Mouse (Mus musculus) liver, embryonic 14.5 days (tissue): ENCODE measurements around the gene Klhl12. TPM values are rescaled to one million over a fixed set of nuclear protein-coding genes. Genes with fewer than 3 reads are reported as not detected.

Source experiments
- ATAC-seq: fragments of 200-750 bp; cut with Nextera tagmentation; 2 replicates; pipeline ENCODE4 v1.8.0; 2017; ENCODE audit warnings: moderate number of reproducible peaks, mild to moderate bottlenecking, moderate library complexity; ENCODE audit not compliant: insufficient read depth
- DNase-seq, 3 experiments: peaks; one replicate each; pipeline ENCODE4 v3.0.0-alpha.2; 2012 to 2013; ENCODE audit warnings: low read depth in 3 of 3, low spot score in 3 of 3
- H3K27ac ChIP-seq: fragments of 300-500 bp; sonication (generic); 2 replicates; pipeline ENCODE4 v1.5.1; 2014; ENCODE audit warnings: moderate library complexity, mild to moderate bottlenecking, control low read depth, inconsistent platforms
- H3K27me3 ChIP-seq: fragments of 300-500 bp; sonication (generic); 2 replicates; pipeline ENCODE4 v1.6.1; 2014; ENCODE audit warnings: mild to moderate bottlenecking, low read length, moderate library complexity; ENCODE audit not compliant: control insufficient read depth, insufficient read depth
- H3K36me3 ChIP-seq: fragments of 300-500 bp; sonication (generic); replicated peaks from 2 replicates; pipeline ENCODE4 v1.6.1; 2014; ENCODE audit warnings: low read depth; ENCODE audit not compliant: control insufficient read depth, insufficient read depth
- H3K4me1 ChIP-seq, 2 experiments: fragments of 200-500 bp in 1 of 2; fragments of 300-500 bp in 1 of 2; sonication (generic) in 1 of 2; replicated peaks; 2 replicates each; pipeline ENCODE4 v1.6.1; 2012 to 2014; ENCODE audit warnings: antibody characterized with exemption in 1 of 2, inconsistent platforms in 1 of 2, low read length in 1 of 2; ENCODE audit not compliant: control insufficient read depth in 2 of 2, insufficient read depth in 2 of 2
- H3K4me2 ChIP-seq: fragments of 300-500 bp; sonication (generic); 2 replicates; pipeline ENCODE4 v1.6.1; 2014; ENCODE audit warnings: low read depth, mild to moderate bottlenecking, control low read depth, moderate library complexity
- H3K4me3 ChIP-seq, 2 experiments: fragments of 200-500 bp in 1 of 2; fragments of 300-500 bp in 1 of 2; sonication (generic) in 1 of 2; 2 replicates each; pipeline ENCODE4 v1.5.1; 2012 to 2014; ENCODE audit warnings: low read depth in 2 of 2, low read length in 2 of 2, mild to moderate bottlenecking in 2 of 2, control low read depth in 1 of 2, inconsistent platforms in 1 of 2, moderate library complexity in 1 of 2; ENCODE audit not compliant: insufficient read depth in 1 of 2
- H3K9ac ChIP-seq: fragments of 300-500 bp; sonication (generic); replicated peaks from 2 replicates; pipeline ENCODE4 v1.6.1; 2014; ENCODE audit warnings: mild to moderate bottlenecking, control low read depth, moderate library complexity
- H3K9me3 ChIP-seq: fragments of 300-500 bp; sonication (generic); 2 replicates; pipeline ENCODE4 v1.6.1; 2016; ENCODE audit warnings: low read length, mixed read lengths; ENCODE audit not compliant: control insufficient read depth
- CTCF ChIP-seq: IDR thresholded peaks from 2 replicates; pipeline ENCODE4 v1.5.1; 2016; ENCODE audit warnings: antibody characterized with exemption, low read depth, control low read depth
- EP300 ChIP-seq: IDR thresholded peaks from 2 replicates; pipeline ENCODE4 v1.6.1; 2016; ENCODE audit warnings: antibody characterized with exemption, low read depth
- WGBS: fragments of 180-500 bp; shearing (Covaris S2); extraction: QIAGEN DNeasy Blood & Tissue Kit; methylation state at CpG from one replicate; pipeline ENCODE4 v1.1.7; 2014; ENCODE audit not compliant: insufficient replicate concordance; 5-methylcytosine and 5-hydroxymethylcytosine counted together
- polyA plus RNA-seq, 2 experiments: library from polyadenylated mRNA; depleted of rRNA in 1 of 2; stranded (reverse) in 1 of 2; unstranded in 1 of 2; fragments of >200 nt; fragmentation: Nextera tagmentation in 1 of 2; extraction: Ambion mirVana in 1 of 2; gene quantifications; 2 replicates each; pipeline versions ENCODE4 v1.2.1 to v1.2.3; 2012 to 2014

Gene Klhl12
- polyA plus RNA-seq, 2 experiments: 17.9 to 28.0 TPM

GRCm38 (mm10) chr1:134495991-134496390 is 40.7 kb downstream of the Klhl12 start:
- no peak overlapping the region for H3K27ac ChIP-seq
- H3K4me1 ChIP-seq: peaks cover 6 to 17% of the 10 kb centered on the region in 2 experiments; a peak in 2 of 4 replicates
- no peaks in the 10 kb centered on the region for H3K27me3 ChIP-seq
- H3K36me3 ChIP-seq: no peaks in the 10 kb centered on the region; the same call in 1 of the 2 replicates
- DNase-seq (no peak), ATAC-seq (no peak)
- no peak for TF ChIP-seq CTCF
- TF ChIP-seq EP300: no peak
- peak overlapping the region; percentile 12 to 82; a peak in 1 of 4 replicates for H3K4me3 ChIP-seq
- WGBS: 88% methylated on average over 10 of the region's 10 CpGs
- no peaks in the 10 kb centered on the region for H3K9me3 ChIP-seq
- no peak overlapping the region for H3K9ac ChIP-seq
- peak overlapping the region; percentile 98 for H3K4me2 ChIP-seq

- Histone ChIP-seq H3K27ac (no peak overlapping the region), H3K4me3 (no peak overlapping the region), H3K36me3 (no peaks in the 10 kb centered on the region; the same call in none of the 2 replicates), H3K27me3 (no peaks in the 10 kb centered on the region), H3K4me2 (no peak overlapping the region), H3K9ac (no peak overlapping the region), H3K9me3 (no peaks in the 10 kb centered on the region), H3K4me1 (peaks cover 0 to 3% of the 10 kb centered on the region in 2 experiments; a peak in 2 of 4 replicates)
- TF ChIP-seq CTCF (no peak), EP300 (no peak)
- WGBS: 76% methylated on average over 1 of the region's 1 CpGs
- no peak for DNase-seq
- no peak for ATAC-seq
Measured at GRCm38 (mm10) chr1:134500916-134501315, 45.6 kb downstream of the Klhl12 start.

GRCm38 (mm10) chr1:134506201-134506600 is 50.9 kb downstream of the Klhl12 start:
- H3K4me2 ChIP-seq: no peak overlapping the region
- no peak overlapping the region for H3K4me3 ChIP-seq
- no peaks in the 10 kb centered on the region for H3K4me1 ChIP-seq
- WGBS: 82% methylated on average over 8 of the region's 8 CpGs
- TF ChIP-seq CTCF: no peak
- TF ChIP-seq EP300: no peak
- no peaks in the 10 kb centered on the region for H3K27me3 ChIP-seq
- no peak overlapping the region for H3K27ac ChIP-seq
- H3K36me3 ChIP-seq: peaks cover 8% of the 10 kb centered on the region
- H3K9me3 ChIP-seq: no peaks in the 10 kb centered on the region
- ATAC-seq (no peak), DNase-seq (no peak)
- no peak overlapping the region for H3K9ac ChIP-seq

GRCm38 (mm10) chr1:134510018-134510417 is 54.7 kb downstream of the Klhl12 start:
- no peak for ATAC-seq
- Histone ChIP-seq H3K4me1 (no peaks in the 10 kb centered on the region), H3K27me3 (peaks cover 28% of the 10 kb centered on the region), H3K9ac (no peak overlapping the region), H3K4me2 (no peak overlapping the region), H3K36me3 (peaks cover 8% of the 10 kb centered on the region), H3K27ac (no peak overlapping the region), H3K4me3 (no peak overlapping the region), H3K9me3 (no peaks in the 10 kb centered on the region)
- no peak for DNase-seq
- WGBS: 14% methylated on average over 7 of the region's 7 CpGs
- no peak for TF ChIP-seq EP300
- TF ChIP-seq CTCF: no peak; the same call in 1 of the 2 replicates

- peaks cover 28% of the 10 kb centered on the region for H3K27me3 ChIP-seq
- H3K27ac ChIP-seq: no peak overlapping the region
- DNase-seq (no peak), ATAC-seq (no peak)
- no peaks in the 10 kb centered on the region; the same call in 1 of the 2 replicates for H3K36me3 ChIP-seq
- no peak overlapping the region for H3K4me3 ChIP-seq
- no peaks in the 10 kb centered on the region for H3K9me3 ChIP-seq
- H3K4me2 ChIP-seq: no peak overlapping the region
- 38% methylated on average over 4 of the region's 4 CpGs for WGBS
- TF ChIP-seq EP300 (no peak), CTCF (no peak)
- no peak overlapping the region for H3K9ac ChIP-seq
- H3K4me1 ChIP-seq: no peaks in the 10 kb centered on the region; a peak in 1 of 4 replicates
Measured at GRCm38 (mm10) chr1:134512183-134512582, 56.9 kb downstream of the Klhl12 start.
